Mouse (Mus musculus): ENCODE measurements around the gene Elmod3. TPM values are rescaled to one million over a fixed set of nuclear protein-coding genes. Genes with fewer than 3 reads are reported as not detected.
"Not testable (repeated sequence)": the region's sequence is repeated elsewhere in the genome, so short reads cannot be mapped to it uniquely, and the experiment has no call there.

Gene Elmod3
- total RNA-seq, 2 experiments from 2014 or later: 24.5 to 24.8 TPM

DNA sequence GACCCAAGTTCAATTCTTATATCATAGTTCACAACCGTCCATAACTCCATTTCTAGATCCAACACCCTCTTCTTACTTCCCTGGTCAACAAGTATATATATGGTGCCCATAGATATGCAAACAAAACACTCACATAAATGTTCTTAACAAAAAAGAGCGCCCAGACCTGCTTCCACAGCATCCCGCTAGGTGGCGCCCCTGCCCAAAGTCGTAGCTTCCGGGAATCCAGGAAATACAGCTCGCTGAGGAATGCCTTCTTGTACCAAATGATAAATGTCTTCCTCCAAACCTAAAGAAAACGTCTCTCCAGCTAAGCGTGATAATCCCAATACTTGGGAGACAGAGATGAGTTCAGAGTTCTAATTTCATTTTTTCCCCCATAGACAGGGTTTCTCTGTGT, 63.0 kb downstream of the Elmod3 start:
- peak; percentile 68 to 86 for DNase-seq (ENCODE audit: low spot score in 2 of 2)

DNA sequence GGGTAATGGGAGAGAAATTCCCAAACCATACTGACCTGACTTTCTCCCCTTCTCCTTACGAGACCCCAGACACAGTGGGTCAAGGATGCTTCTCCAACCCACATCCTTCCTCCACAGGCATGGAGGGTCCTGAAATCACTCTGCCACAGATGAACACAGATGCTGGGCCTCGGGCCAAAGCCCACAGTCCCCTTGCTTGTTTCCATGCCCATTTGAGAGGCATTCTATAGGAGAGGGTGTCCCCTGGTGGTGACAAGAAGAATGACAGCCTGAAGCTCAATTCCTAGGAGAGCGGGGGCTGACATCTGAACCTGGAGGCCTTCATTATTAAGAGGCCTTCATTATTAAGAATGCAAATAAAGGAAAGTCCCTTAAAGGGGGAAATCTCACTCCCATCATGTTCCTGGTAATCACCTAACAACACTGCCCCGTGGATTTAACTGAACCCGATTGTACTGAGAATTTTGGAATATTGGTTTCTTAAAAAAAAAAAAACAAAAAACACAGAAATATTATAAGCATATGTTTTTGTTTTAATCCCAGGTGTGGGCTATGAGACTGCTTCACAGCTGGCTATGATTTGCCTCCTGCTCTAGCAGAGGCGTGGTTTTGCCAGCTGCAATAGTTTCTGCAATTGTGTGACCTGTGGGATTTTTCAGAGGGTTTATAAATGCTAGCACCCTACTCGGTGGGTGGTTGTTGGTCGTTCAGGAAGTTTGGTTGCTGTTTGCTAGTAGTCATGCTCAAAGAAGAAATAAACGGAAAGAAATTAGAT, 64.0 kb downstream of the Elmod3 start:
- DNase-seq (ENCODE audit: low spot score in 2 of 2): peak; percentile 33 to 58

DNA sequence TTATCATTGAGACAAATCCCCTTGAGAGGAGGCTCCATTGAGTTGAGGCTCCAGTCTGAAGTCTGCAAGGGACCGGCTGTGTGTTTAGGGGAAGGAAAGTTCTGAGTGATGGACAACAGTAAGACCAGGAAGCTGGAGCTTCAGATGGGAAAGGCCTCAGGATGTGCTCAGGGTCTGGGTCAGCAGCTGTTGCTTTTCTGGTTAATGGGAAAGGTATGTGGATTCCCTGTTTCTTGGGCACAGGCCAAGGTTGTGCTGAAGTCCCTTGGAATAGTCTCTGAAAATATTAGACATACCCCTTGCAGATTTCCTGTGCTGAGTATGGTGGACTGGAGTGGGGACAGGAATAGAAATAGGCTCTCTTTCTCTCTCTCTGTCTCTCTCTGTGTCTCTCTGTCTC, 64.7 kb downstream of the Elmod3 start:
- DNase-seq (ENCODE audit: low spot score in 2 of 2): not testable (repeated sequence)

DNA sequence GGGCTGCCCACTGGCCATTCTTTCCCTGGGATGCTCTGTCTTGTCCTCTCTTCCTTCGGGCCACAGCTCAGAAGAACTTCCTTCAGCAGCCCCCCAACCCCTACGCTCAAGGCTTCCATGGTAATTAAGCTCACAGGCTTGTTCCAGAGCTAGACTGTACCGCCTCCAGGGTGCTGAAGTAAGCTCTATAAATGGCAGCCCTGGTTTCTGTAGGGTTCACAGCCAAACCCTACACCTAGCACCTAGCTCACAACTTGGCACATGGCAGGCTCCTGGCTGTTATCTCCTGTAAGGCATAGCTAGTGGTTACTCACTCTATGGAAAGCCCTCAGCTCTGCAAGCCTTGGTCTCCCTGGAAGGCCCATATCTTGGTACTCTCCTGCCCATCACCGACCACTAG, 65.6 kb downstream of the Elmod3 start:
- no peak for DNase-seq (ENCODE audit: low spot score in 2 of 2)

DNA sequence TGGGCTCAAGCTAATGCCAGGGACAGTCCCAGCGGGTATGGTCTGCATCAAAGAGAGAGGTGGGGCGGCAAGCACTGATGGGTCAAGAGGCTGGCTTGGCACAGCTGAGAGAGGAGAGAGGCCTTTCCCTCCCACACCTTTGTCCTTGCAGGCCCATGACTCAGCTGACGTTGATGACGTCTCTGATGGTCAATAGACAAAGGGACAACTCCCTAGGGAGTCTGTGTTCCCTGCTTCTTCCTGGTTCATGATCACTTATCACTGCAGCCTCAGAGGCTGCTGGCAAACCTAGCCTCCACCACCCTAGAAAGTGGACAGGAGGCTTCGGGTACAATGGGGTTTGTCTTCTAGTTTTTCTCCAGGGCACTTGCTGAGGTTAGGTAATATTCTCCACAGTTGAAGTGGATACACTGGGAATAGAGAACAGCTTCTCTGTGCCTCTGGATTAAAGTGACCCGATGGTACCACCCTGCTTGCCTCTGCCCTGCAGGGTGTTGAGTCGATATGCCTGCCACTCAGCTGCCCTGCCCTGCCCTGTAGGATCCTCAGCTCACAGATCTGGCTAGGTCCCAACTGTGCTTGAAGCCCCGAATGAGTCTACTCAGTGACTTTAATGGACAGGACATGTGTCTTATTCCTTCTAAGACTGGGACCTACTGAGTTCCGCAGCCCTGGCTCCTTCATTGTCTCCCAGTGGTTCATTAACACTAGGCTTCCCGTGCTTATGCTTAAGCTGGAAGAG, 69.6 kb downstream of the Elmod3 start:
- no peak for DNase-seq (ENCODE audit: low spot score in 2 of 2)

DNA sequence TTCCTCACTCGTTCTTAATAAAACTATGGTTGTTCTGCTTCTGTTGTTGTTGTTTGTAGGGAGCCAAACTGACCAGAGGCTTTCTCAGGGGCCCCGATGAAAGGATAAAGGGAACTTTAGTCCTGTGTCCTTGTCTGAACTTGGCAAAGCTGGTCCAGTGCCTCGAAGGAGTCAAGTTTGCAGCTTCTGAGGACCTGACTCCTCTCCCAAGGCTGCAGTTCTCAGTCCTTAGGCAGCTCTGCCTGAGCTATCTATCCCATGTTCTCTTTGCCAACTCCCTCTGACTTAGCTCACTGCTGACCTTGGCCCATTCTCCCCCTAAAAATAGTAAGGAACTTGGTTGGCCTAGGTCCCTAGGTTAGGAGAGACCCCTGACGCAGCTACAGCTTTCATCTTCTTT, 71.1 kb downstream of the Elmod3 start:
- DNase-seq (ENCODE audit: low spot score in 2 of 2): no peak

DNA sequence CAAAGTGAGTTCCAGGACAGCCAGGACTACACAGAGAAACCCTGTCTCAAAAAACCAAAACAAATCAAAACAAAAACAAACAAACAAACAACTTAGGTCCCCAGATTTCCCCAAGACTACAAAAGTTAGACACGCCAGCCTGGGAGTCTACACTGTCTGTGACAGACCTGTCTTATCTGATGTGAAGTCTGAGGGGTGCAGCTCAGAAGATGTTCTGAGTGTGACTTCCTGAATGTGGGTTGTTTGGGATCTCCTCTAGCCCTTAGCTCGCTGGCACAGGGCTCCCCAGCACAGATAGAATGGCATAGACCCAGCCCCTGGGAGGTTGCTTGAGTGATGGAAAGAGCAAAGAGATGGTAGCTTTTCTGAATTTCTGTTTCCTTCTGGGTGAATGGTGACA, 74.1 kb downstream of the Elmod3 start:
- DNase-seq (ENCODE audit: low spot score in 2 of 2): no peak

DNA sequence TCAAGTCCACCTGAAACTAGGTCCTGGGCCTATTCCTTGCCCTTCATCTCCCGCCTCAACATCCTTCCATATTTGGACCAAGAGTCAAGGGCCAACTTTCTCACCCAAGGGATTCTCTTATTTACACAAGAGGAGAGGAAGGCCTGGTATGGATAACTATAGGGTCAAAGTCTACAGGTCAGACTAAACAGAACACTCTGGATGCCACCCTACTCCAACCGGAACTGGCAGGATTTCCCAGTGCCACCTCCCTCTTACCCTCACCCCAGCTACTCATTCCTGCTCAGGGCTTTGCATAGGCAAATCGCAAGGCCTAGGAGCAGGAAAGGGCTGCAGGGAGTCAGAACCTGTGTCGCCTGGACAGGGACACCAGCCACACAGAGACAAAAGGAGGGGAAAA, 75.0 kb downstream of the Elmod3 start:
- no peak for DNase-seq (ENCODE audit: low spot score in 2 of 2)

DNA sequence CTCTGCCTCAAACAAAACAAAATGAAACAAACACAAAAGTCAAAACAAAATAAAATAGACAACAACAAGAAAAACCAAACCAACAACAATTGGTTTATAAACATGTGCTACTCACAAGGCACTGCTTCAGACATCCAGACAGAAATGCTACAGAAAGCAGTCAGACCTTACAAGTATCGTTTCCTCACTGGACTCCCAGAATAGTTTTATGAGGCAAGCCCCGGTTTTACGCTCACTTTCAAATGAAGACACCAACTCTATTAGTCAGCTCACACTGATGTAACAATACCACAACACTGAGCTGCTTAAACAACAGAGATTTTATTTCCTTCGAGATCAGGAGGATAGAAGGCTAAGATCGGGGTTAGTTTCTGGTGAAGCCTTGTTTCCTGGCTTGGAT, 75.9 kb downstream of the Elmod3 start:
- no peak for DNase-seq (ENCODE audit: low spot score in 2 of 2)

DNA sequence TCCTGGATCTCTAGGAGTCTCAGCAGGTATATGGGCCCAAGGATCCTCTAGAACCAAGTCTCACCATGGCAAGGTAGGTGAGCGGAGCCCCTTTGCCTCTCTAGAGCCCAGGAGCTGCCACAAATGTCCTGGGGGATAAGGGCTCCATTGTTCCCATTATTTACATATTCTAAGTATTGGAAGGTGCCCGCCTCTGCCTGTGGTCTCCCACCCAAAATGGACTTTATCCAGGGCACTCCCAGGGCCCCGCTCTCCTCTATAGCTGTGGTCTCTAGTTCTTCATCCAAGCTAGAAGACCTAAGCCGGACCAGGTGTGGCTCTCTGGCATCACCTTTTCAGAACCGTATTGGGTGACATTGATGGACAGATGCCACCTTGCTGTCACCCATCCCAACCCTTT, 76.6 kb downstream of the Elmod3 start, which contains the start of gene Sh2d6:
TSS of gene Sh2d6 (minus strand) at position 101 of the 400 bp plus-strand sequence.
- no peak for DNase-seq (ENCODE audit: low spot score in 2 of 2)

DNA sequence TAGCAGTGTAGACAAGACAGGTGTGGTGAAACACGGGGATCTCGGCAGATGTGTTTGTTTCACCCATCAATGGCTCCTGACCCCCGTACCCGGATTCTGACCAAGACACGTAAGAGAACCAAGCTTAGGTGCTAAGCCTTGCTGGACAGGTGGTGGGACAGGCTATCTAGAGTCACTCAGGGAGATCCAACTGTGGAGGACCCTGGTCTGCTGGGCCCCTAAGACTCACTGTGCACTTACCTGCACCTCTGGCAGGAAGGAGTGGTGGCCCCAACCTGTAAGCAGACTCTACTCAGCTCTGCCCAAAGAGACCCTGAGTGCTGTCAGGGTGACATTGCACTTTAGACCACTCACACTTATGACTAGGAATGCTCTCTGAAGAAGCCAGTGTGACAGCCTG, 77.3 kb downstream of the Elmod3 start:
- DNase-seq (ENCODE audit: low spot score in 2 of 2): no peak

DNA sequence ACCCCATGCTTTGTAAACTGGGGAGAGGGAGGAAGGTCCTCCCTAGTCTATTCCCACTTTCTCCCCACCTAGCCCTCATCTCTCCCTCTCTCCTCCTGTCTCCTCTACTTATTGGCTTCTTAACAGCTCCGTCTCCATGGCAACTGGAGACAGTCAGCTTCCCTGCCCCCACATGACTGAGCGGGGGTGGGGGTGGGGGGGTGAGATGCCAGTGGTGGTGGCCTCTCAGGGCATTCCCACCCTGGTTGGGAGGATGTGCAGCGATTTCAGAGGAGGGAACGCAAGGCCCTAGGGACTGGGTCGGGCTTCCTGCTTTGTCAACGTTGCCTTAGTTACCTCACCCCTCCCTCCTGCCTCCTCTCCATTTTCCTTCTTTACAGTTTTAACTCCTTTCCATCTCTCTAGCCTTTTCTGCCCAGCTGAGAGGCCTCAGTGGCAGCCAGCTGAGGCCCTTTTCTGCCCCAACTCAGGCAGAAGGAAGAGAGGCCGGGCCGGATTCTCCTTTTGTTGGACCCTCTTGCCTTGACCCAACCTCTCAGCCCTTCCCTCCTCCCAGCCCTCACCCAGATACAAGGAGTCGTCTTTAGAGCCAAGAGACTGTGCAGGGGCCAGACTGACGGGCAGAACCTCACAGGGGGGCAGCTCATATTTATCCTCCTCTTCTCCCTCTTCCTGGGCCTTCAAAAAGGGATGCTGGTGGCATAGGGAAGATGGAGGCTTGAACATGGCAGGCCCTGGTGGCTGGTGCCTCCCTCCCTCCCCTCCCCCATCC, 78.1 kb downstream of the Elmod3 start:
- DNase-seq (ENCODE audit: low spot score in 2 of 2): peak in 1 of 2 experiments; percentile 65

DNA sequence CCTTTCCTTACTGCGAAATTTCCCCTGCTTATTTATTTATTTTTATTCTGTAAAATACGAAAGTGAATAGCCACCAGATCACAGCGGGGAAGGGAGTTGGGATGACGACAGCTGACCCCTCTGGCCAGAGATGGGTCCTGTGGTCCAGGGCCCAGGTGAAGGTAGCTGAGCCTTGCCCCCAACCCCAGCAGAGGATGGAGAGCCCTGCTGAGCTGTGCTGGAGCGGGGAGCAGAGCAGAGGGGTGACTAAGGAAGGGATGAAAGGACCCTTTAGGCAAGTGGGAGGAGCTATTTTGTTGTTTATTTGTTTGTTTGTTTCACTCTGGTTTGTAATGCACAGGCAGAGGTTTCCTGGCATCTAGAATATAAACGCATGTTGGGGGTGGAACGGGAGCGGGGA, 78.9 kb downstream of the Elmod3 start:
- DNase-seq (ENCODE audit: low spot score in 2 of 2): no peak

DNA sequence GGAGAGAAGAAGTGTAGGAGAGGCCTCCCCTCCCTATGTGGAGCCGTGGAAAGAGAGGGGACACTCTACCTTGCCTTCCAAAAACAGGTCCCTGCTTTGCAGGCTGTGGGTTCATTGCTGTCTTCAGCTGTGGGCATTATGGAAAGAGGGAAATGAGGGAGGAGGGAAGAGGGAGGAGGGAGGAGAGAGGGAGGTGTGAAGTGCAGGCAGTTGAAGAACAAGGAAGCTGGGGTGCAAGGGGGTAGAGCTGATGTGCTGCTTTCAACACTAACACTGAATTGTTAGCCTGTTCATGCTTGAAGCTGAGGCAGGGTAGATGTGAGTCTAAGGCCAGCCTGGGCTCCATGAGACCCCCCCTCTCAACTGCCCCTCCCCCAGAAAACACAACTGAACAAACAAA, 79.4 kb downstream of the Elmod3 start:
- no peak for DNase-seq (ENCODE audit: low spot score in 2 of 2)

Other genes starting within 250 kb of the Elmod3 start
- gene Tmem150a, start 243.0 kb downstream of the Elmod3 start, total RNA-seq (2021): 1 to 10 TPM; 8.4 to 9.2 TPM
- 10 to 100 TPM; 87.5 to 89.4 TPM for gene Rnf181, start 231.5 kb downstream of the Elmod3 start, total RNA-seq (2021)
- gene Vamp5, start 217.9 kb downstream of the Elmod3 start, total RNA-seq (2021): 1 to 10 TPM; 5.8 to 8.1 TPM
- gene Vamp8, start 207.7 kb downstream of the Elmod3 start, total RNA-seq (2021): 10 to 100 TPM; 17.7 to 18.9 TPM
- 10 to 100 TPM; 21.7 to 23.3 TPM for gene Ggcx, start 184.1 kb downstream of the Elmod3 start, total RNA-seq (2021)
- gene Mat2a, start 158.9 kb downstream of the Elmod3 start, total RNA-seq (2021): 100 to 1,000 TPM; 193 to 211 TPM
- gene Sh2d6, start 76.7 kb downstream of the Elmod3 start, total RNA-seq (2021): under 1 TPM; 0.67 to 0.76 TPM
- gene Capg, start 54.0 kb downstream of the Elmod3 start, total RNA-seq (2021): 1 to 10 TPM; 3.9 to 5.0 TPM
- gene Retsat, start 62 bp upstream of the Elmod3 start, total RNA-seq (2021): 10 to 100 TPM; 64.3 to 76.9 TPM
- 10 to 100 TPM; 95.0 to 98.9 TPM for gene Tgoln1, start 18.6 kb upstream of the Elmod3 start, total RNA-seq (2021)
- gene Tcf7l1, start 190.8 kb upstream of the Elmod3 start, total RNA-seq (2021): 1 to 10 TPM; 3.2 to 3.5 TPM

Data from layer of hippocampus, adult 18-20 months (tissue).